Mouse (Mus musculus) NIH3T3 (cell line): ENCODE measurements around the gene Hacd3.

ENCODE experiments used
- DNase-seq: peaks from one replicate; pipeline ENCODE4 v3.0.0-alpha.2; 2012; ENCODE audit warnings: low read depth

Hacd3 gene

DNA sequence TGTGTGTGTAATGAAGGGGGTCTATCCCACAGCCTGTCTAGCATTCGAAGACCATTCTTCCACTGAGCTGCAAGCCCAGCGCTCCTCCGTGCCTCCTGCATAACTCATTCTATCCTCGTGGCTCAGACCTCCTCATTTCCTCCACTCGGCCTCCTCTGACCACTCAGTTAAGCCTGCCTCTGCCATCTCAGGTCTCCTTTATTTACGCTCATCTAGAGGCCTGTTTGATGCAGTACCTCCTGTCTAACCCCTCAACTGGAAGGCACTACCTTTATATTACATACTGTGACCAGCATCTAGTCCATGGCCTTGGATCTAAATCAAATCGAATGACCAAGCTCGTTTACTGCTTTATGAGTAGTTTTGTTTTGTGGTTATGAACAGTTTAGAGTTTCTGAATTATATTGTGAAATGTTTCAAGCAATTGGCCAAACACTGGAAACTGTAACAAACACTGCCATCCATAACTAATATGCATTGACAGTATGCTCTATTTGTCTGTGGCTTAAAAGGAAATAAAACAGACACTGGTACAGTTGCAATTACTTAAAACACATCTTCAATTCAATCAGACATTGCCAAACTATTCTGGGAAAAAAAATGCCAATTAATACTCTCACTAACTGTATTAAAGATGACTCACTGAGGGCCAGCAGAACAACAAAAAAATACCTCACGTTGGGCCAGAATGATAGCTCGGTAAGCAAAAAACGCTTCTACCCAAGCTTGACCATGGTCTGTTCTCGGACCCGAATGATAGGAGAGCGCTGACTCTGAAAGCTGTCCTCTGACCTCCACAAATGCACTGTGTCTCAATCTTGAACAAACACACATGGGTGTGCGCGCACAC, 4.3 kb downstream of the Hacd3 start:
- no peak for DNase-seq

DNA sequence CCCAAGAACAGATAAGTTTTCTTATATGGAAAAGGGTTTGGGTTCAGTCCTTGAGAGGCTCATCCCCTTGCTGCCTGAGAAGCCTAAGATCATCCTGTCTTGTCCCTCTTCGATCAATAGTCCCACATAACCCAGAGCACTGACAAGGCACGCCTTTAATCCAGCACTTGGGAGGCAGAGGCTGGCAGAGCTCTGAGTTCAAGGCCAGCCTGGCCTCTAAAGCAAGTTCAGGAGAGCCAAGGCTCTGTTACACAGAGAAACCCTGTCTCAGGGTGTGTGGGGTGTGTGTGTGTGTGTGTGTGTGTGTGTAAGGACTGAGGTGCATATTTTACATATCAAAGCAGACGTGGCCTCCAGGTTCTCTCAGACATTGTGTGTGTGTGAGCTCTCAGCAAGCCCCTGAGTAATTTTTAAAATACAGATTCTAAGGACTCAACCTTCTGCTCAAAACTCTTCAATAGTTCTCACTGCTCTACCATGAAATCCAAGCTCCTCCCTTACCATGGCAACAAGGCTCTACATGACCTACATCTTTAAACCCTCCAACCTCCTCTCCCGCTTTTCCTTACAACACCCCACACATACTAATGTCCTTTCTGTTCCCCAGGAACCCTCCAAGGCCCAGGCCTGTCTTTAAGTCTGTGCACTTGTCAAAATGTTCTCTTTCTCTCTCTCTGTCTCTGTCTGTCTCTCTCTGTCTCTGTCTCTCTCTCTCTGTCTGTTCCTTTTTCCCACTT, 5.1 kb downstream of the Hacd3 start:
- DNase-seq: no peak

DNA sequence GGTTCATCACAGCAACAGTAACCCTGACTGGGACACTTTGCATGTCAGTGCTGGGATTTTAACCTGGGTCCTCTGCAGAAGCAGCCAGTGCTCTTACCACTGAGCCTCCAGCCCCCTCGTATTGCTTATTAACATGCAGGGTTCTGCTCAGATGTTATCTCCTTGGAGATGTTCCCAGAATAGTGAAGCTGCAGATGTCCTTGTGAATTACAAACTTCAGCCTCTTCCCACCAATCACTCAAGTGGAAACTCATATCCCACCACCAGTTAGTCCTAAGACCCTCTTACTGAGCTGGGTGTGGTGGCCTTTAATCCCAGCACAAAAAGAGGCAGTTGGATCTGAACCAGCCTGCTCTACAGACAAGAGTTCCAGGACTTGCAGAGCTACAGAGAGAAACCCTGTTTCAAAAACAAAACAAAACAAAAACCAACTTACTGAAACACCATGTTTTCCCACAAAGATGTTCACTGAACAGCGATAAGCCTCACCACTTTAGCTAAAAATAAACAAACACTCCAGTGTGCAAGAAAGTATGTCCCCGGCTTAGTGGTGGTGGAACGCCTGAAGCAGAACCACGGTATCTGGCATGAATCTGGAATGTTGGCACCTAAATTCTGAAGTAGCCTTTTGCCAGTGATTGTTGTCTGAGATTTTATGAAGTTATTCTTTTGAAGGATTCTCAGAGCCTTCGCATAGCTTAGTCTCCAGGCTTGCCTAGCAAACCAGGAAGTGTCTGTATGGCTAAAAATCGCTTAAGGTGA, 5.9 kb downstream of the Hacd3 start:
- DNase-seq: no peak

DNA sequence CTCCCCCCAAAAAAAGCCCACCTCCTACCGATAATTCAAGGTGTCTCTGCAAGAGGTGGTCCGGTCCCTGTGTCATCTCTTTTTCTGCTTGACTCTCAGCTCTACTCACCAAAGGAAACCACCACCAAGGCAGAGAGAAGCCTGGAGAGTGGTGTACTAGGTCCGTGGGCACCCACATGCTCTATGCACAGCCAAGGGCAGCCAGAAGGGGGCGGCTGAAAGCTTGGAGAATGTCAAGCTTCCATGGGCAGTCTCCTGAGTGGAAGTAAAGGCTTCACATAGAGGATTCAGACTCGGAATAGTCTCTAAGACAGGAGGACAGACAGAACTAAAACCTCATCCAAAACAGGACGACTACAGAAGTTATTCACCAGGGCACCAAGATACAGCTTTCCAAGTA, 10.2 kb downstream of the Hacd3 start:
- no peak for DNase-seq

DNA sequence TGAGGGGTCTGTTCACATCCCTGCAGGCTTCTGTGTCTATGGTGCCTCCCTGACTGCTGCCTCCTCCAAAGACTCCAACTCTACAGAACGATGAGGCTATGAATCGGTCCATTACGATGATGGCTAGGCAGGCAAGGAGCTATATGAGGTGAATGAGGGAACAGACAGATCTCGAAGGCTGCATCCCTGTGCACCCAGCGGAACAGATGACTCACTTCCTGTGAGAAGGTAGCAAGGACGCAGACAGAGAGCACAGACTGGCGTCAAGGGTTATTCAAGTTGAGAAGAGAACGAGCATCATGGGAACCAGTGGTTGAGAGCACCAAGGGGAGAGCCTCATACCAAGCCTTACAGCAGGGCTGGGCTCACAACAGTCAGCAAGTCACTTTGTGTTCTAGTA, 10.9 kb downstream of the Hacd3 start:
- no peak for DNase-seq

DNA sequence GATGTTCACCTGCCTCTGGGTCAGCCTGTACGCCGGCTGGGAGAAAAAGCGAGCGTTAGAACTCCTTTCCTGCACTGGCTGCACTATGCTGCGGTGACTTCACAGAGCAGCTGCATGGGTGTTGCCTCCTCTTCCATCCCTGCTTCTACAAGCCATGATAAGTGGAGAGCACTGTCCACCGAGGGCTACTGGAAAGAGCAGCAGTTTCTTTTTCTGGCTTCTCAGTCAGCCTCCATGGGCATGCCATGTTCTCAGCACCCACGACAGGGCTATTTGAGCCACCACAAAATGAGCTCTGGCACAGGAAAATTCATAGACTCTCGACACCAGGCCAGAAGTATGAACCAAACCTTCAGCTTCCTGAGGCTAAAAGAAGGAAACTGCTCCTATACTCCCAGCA, 15.8 kb downstream of the Hacd3 start:
- DNase-seq: no peak

DNA sequence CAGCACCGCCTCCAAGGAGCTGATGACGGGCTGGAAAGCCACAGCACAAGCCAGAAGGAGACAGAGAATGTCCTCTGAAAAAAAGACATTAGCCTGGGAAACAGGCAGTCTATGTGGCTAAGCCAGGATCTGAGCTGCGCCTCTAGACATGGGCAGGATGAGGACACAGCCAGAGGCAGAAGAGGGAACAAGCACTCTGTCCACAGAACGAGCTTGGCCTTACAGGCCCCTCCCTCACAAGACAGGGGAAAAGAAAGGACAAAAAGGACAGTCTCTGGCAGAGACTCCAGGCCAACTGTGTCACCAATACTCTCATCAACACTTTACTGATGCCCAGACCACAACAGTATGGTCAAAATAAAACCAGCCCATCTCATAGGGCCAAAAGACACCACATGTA, 20.0 kb downstream of the Hacd3 start:
- no peak for DNase-seq

DNA sequence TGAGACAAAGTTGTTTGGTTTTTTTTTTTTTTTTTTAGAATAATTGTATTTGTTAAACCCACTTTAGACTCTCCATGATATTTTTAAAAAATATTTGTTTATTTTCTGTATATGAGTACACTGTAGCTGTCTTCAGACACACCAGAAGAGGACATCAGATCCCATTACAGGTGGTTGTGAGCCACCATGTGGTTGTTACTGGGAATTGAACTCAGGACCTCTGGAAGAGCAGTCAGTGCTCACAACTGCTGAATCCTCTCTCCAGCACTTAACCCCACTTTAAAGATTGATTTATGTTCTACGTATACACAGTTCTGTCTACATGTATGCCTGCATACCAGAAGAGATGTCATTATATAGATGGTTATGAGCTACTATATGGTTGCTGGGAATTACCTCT, 26.0 kb downstream of the Hacd3 start:
- DNase-seq: peak; percentile 11

DNA sequence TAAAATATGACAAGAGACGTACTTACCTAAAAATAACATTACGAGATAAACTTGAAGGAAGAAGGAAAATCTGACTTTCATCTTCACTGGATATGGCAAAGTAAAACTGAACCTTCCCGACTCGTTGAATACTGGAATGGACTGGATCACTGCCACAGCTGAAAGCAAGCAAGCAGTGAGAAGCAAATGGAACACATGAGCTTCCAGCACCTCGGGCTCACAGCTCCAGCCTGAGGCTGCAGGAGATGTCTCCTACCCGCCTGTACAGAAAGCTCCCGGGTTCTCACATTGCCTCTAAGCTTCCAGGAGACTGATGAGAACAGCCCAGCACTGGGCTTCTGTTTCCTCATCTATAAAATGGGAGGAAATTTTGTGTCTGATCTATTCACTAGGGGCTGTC, 31.2 kb downstream of the Hacd3 start:
- DNase-seq: no peak

DNA sequence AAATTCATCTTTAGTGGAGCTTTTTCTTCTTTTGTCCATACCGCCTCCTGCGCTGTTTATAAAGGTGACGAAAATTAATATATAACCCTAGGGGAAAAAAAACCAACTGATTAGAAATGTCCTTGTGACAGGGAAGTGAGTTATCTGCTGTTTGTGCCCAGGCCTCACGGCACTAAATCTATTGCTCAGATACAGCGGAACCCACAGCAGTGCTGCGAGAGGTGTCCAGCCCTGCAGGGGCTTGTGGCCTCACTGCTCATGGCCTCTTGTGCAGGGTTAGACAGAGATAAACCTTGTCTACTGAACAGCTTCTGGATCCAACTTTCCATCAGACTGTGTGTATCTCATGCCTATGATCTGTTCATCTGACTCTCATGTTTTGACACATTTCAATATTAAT, 33.0 kb downstream of the Hacd3 start:
- DNase-seq: no peak

DNA sequence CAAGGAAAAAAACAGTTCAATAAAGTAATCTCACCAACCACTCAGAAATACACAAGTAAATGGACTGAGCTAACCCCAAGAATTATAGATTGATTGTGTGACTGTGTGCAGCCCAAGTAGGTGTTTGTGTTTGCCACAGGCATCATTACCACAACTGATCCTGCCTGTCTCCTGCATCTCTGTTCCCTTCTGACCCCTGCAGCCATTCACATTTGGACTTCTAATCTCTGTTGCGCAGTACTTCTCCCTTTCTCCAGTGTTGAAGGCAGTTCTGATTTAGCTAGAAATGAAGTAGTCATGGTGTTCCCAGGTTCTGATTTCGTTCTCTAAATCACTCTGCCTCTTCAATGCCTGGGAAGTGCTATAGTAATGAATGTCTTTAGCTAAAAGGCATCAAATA, 33.8 kb downstream of the Hacd3 start:
- no peak for DNase-seq

DNA sequence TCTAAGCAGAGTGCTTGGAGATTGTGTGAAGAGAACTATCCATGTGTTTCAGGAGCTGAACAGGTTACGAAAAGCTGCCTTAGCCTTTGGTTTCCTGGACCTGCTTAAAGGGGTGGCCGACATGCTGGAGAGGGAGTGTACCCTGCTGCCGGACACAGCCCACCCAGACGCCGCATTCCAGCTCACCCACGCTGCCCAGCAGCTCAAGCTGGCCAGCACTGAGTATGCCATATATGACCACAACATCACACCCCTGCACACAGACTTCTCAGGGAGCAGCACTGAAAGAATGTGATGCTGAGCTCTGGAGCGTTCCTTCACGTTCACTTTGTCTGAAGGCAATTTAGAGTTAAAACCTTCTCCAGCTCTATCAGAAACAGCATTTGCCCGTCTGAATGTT, 35.7 kb downstream of the Hacd3 start:
- no peak for DNase-seq

DNA sequence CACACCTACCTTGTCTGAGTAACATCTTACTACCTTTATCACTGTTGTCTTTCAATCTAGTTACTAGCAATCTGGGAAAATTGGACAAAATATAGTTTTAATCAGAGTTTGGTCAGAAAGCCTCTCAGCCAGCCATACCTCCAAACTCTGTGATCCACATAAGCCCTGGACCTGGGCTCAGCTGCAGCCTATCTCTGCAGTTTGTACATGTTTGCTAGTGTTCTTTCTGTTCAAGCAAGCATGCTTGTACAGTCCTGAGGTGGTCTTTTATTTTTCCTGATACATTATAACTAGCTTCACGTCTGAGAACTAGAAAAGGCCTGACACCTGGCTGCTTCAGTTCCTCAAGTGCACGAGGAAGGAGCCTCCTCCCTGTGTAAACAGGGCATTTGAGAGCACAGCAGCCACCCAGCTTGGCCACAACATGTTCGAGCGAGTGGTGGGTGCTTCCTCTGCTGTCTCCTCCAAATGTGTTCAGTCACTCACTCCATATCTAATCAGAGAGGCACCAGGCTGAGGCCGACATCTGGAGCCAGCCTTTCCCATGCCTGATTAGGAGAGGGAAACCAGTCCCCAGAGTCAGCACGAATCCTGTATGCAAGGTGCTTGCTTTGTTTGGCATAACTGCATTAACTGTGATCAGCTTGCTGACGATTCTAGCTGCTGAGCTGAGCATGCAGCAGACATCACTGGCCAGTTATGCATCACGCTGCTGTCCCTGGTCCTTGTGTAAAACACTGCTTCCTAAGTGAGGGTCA, 36.3 kb downstream of the Hacd3 start:
- DNase-seq: no peak

DNA sequence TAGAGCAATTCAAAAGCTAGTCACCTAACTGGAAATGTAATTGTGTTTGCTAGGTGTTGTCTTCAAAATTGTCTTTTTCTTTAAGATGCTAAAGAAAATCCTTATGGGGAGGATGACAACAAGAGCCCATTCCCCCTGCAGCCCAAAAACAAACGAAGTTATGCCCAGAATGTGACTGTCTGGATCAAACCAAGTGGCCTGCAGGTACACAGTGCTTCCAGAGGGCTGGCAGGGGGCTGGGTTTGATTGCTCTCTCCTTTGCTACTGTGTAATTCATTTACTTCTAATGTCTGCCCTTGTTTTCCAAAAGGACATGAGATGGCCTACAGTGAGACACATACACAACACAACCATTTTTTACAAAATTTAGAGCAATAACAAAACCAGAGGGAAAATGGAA, 39.6 kb downstream of the Hacd3 start:
- no peak for DNase-seq

DNA sequence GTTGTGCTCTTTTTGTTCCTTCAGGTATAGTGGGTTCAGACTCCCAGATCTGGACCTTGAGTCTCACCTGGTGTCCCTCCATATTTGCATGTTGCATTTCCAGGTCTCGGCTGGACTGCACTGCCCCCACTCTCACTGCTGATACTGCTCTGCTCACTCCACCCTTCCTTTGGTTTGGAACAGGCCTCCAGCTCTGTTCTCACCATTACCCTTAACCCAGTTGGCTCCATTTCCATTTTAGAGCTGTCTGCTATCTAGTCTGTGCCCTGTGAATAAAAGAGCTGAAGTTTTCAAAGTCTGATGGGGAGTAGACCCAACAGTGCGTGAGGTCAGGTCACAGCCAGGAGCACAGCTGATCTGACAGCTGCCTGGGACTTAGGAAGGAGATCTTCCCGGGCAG, 40.9 kb downstream of the Hacd3 start:
- no peak for DNase-seq

DNA sequence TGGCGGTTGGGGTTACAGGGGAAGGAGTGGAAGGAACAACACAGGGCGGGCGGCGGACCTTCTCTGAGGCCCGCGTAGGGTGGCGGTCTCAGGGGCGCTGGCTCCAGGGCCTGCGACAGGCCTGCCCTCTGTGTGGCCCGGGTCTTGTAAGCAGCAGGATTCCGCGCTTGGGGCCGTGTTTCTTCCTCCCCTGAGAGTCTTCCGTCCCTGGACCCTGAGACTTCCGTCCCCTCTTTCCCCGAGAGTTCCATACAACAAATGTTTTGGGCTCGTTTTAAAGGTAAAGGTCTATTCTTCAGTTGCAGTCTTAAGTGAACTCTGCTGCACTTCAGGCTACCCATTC, 60.5 kb downstream of the Hacd3 start:
- no peak for DNase-seq

DNA sequence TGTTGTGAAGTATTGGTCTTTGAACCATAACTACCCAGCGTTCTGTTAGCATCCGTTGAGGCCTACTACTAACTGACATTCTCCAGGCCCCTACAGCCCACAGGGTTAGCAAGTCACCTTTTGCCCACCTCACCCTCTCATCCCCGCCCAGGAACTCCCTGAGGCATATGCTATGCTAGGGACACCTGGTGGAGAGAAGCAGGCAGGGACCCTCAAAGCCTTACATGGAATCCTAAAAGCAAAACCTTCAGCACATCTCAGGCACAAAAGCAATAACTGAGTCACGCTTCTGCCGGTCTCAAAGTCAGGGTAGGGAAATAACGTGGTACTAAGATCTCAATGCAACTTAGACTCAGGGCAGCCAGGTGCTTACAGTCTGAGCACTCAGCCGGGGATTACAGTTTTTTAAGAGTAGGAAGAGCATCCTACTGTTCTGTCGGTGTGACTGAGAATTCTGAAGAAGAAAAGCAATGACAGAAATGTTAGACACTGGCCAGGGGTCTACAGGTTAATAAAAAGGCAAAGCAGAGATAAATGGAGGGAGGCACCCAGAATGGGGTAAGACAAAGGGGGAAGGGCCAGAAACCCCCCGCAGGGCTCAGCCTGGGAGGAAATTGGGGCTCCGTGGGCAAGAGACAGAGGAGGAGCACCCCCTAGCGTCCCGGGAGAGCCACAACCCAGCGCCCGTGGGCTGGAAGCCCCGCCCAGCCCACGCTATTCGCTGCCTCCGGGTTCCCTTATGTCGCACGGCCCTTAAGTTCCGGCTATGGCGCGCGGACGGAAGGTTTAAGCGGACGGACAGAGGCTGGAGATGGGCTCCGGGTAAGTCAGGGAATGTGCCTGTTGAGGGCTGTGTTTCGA, 61.1 kb downstream of the Hacd3 start, which contains the start of gene Ints14:
Ints14 (plus strand) TSS at position 789 of the 861 bp plus-strand sequence.
- DNase-seq: peak; percentile 97

DNA sequence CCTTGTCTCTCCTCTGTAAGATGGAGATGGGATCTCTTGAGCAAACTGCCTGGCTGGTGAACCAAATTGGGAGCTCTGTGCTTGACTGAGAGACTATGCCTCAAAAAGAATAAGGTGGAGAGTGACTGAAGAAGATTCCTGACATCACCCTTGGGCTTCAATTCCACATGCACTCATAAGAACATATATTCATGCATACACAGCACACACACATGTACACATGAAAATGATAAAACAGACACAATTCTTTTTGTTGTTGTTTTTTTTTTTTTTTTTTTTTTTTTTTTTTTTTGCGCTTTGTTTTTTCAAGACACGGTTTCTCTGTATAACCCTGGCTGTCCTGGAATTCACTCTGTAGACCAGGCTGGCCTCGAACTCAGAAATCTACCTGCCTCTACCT, 64.2 kb downstream of the Hacd3 start:
- DNase-seq: no peak

DNA sequence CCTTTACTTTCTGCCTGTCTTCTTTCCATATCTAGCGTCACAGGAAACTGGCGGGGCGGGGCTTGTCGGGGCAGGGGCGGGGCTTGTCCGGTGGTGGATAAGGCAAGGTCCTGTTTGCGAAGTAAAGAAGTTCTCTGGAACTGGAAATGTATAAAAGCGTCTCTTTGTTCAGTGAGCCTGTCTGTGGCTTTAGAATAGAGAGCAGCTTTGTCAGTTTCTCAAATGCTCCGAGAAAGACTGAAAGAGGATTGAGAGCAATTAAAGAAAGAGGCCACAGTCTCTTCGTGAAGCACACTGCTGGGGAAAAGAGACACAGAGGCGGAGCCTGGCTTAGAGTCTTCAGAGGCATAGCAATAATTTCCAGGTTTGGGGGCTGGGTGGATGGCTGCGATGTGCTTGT, 65.2 kb downstream of the Hacd3 start:
- peak; percentile 45 for DNase-seq

DNA sequence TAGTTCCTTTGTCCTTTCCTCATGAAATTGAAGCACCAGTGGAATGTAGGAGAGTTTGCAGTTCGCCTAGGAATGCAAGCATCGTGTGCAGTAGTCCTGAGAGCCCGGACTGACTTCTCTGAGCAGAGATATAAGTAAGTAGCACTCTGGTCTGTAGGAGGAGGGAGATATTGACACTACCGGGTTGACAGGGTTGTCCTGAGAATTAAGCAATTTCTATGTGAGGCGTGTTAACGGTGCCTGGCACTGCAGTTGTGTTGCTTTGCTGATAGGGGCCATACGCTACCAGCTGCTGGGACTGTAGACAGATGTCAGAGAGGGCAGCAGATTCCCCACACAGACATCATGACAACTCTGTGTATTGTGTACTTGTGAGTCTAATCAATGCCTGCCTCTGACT, 68.3 kb downstream of the Hacd3 start:
- DNase-seq: no peak

DNA sequence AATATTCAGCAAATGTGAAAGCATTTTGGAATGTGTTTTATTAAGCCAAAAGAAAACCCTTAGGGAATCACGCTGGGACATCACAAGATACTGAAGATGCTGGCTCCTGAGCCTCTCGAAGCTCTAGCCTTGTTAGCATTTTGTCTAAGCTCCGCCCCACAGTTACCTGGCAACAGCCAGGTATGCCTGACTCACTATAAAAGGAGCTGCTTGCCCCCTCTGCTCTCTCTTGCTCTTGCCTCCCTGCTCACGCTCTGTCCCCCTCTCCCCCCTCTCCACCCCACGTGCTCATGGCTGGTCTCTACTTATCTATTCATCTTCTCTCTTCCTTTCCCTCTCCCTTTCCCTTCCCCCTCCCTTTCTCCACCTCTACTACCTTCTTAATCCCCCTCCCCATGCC, 69.4 kb downstream of the Hacd3 start:
- DNase-seq: peak; percentile 48
